Mouse (Mus musculus) cerebellum, adult 2 months (tissue): ENCODE results near the gene Spin1. TPM values are rescaled to one million over a fixed set of nuclear protein-coding genes. Genes with fewer than 3 reads are reported as not detected.

ENCODE experiments used
- DNase-seq, 2 experiments: peaks; one replicate each; pipeline ENCODE4 v3.0.0; 2021
- H3K27ac ChIP-seq: fragments of 200-500 bp; 2 replicates; pipeline ENCODE4 v1.5.1; 2012; ENCODE audit warnings: low read length, control low read depth, inconsistent platforms; ENCODE audit not compliant: insufficient read depth
- H3K27me3 ChIP-seq: fragments of 200-500 bp; 2 replicates; pipeline ENCODE4 v1.6.1; 2012; ENCODE audit warnings: inconsistent platforms, mild to moderate bottlenecking, low read length, moderate library complexity; ENCODE audit not compliant: control insufficient read depth, insufficient read depth
- H3K4me1 ChIP-seq: fragments of 200-500 bp; 2 replicates; pipeline ENCODE4 v1.6.1; 2011; ENCODE audit warnings: low read length; ENCODE audit not compliant: control insufficient read depth, insufficient read depth
- H3K4me3 ChIP-seq: fragments of 200-500 bp; replicated peaks from 2 replicates; pipeline ENCODE3; 2011; ENCODE audit warnings: mild to moderate bottlenecking, low read depth, low read length, control low read depth; ENCODE audit not compliant: insufficient read depth
- CTCF ChIP-seq: fragments of 200-500 bp; IDR thresholded peaks from 2 replicates; pipeline ENCODE4 v1.5.1; 2011; ENCODE audit warnings: low read depth, mild to moderate bottlenecking, control low read depth, low read length, moderate library complexity, borderline replicate concordance; ENCODE audit not compliant: insufficient read depth
- POLR2A ChIP-seq: fragments of 200-500 bp; IDR thresholded peaks from 2 replicates; pipeline ENCODE4 v1.6.1; 2011; ENCODE audit warnings: low read length, control low read depth, borderline replicate concordance; ENCODE audit not compliant: insufficient read depth
- WGBS: fragments of 180-500 bp; shearing (Covaris S2); methylation state at CpG from one replicate; pipeline ENCODE4 v1.1.7; 2018; 5-methylcytosine and 5-hydroxymethylcytosine counted together
- polyA plus RNA-seq: library from polyadenylated mRNA; depleted of rRNA; stranded (reverse); fragments of >200 nt; gene quantifications from 2 replicates; pipeline ENCODE4 v1.2.3, GENCODE M21; 2012

The Spin1 gene
- polyA plus RNA-seq, 1 experiment, result 68.0 TPM

DNA sequence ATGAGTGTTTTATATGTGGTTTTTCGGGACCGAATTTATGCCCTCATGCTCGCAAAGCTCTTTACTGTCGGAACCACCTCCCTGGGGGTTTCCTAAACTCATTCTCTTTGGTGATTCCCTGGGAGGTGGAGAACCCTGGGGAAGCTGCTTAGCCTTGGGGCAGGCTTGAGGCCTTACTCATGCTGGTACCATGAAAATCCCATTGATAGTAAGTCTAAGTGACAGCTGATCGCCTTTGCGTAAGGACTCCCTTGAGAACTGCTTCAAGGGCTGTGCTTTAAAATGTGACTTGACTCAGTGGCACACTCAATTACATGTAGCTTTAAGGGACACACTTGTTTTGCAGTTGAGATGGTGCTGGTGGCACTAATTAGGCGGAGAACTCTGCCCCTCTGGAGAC lies 71.9 kb downstream of the Spin1 start:
- TF ChIP-seq CTCF (no peak), POLR2A (no peak)
- no peaks in the 10 kb centered on the region; the same call in 1 of the 2 replicates for H3K4me1 ChIP-seq
- DNase-seq, result no peak
- H3K27me3 ChIP-seq, result no peaks in the 10 kb centered on the region
- 88% methylated on average over 7 of the region's 7 CpGs for WGBS
- H3K27ac ChIP-seq, result no peak overlapping the region
- H3K4me3 ChIP-seq, result no peak overlapping the region

DNA sequence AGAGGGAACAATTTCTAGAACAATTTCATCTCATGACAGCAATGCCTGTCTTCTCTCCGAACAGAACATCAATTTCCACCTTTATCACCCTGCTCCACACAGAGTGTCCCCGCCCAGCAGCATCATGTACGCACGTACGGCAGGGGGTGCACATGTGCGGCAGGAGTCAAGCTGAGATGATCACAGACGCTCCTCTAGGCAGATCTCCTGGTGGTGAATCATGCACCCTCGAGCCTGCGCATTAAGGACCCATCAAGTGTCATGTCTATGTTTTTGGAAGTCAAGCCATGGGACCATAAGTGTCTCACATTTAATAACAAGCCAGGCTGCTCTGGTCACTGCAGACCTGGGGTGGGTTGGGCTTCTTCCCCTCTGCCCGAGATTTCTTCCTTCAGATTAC lies 78.3 kb downstream of the Spin1 start:
- TF ChIP-seq CTCF, result no peak
- TF ChIP-seq POLR2A, result no peak
- no peak overlapping the region for H3K27ac ChIP-seq
- H3K27me3 ChIP-seq, result no peaks in the 10 kb centered on the region
- H3K4me3 ChIP-seq, result no peak overlapping the region
- no peaks in the 10 kb centered on the region for H3K4me1 ChIP-seq
- 49% methylated on average over 10 of the region's 10 CpGs for WGBS
- DNase-seq, result no peak

- no peak for DNase-seq
- Histone ChIP-seq H3K4me1 (no peaks in the 10 kb centered on the region), H3K4me3 (no peak overlapping the region), H3K27me3 (no peaks in the 10 kb centered on the region), H3K27ac (no peak overlapping the region)
- TF ChIP-seq POLR2A, result no peak
- no peak for TF ChIP-seq CTCF
- WGBS, result 12% methylated on average over 3 of the region's 3 CpGs
Measured at GRCm38 (mm10) chr13:51179362-51179761, 78.7 kb downstream of the Spin1 start.

- H3K27me3 ChIP-seq, result no peaks in the 10 kb centered on the region
- H3K4me3 ChIP-seq, result no peak overlapping the region
- no peak for DNase-seq
- WGBS, result 81% methylated on average over 7 of the region's 7 CpGs
- H3K27ac ChIP-seq, result no peak overlapping the region
- no peak for TF ChIP-seq POLR2A
- no peak for TF ChIP-seq CTCF
- H3K4me1 ChIP-seq, result no peaks in the 10 kb centered on the region
Measured at GRCm38 (mm10) chr13:51182236-51182635, 81.6 kb downstream of the Spin1 start.

DNA sequence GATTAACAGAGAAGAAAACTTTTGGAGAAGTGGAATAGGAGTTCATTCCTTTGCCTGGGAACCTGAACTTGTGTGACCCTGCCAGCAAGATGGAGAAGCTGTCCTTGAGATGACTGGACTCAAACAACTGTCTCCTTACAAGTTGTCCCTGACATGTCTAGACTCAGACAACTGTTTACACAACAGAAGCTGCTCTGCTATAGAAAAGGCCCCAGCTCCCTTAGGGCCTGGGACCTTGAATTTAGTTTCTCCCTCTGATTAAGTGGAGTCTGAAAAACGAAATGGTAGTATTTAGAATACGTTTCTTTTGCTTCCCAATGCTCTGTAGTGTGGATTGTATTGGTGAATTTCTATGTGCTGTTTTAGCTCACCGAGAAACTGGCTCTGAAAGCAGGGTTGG lies 84.2 kb downstream of the Spin1 start:
- Histone ChIP-seq H3K4me3 (no peak overlapping the region), H3K27me3 (no peaks in the 10 kb centered on the region), H3K4me1 (no peaks in the 10 kb centered on the region), H3K27ac (no peak overlapping the region)
- TF ChIP-seq CTCF (no peak), POLR2A (no peak)
- no peak for DNase-seq
- 82% methylated on average over 3 of the region's 3 CpGs for WGBS

- Histone ChIP-seq H3K27ac (no peak overlapping the region), H3K4me1 (no peaks in the 10 kb centered on the region), H3K4me3 (no peak overlapping the region), H3K27me3 (no peaks in the 10 kb centered on the region)
- DNase-seq, result no peak
- WGBS, result 26% methylated on average over 3 of the region's 3 CpGs
- TF ChIP-seq POLR2A, result no peak
- no peak for TF ChIP-seq CTCF
Measured at GRCm38 (mm10) chr13:51190336-51190735, 89.7 kb downstream of the Spin1 start.

GRCm38 (mm10) chr13:51191416-51192140 lies 90.9 kb downstream of the Spin1 start:
- H3K4me1 ChIP-seq, result no peaks in the 10 kb centered on the region
- WGBS, result 93% methylated on average over 6 of the region's 6 CpGs
- TF ChIP-seq POLR2A (no peak), CTCF (no peak)
- H3K27me3 ChIP-seq, result no peaks in the 10 kb centered on the region
- H3K27ac ChIP-seq, result no peak overlapping the region
- no peak overlapping the region for H3K4me3 ChIP-seq
- no peak for DNase-seq

GRCm38 (mm10) chr13:51193893-51194292 lies 93.2 kb downstream of the Spin1 start:
- Histone ChIP-seq H3K27me3 (no peaks in the 10 kb centered on the region), H3K4me1 (no peaks in the 10 kb centered on the region), H3K27ac (no peak overlapping the region), H3K4me3 (no peak overlapping the region)
- no peak for DNase-seq
- 90% methylated on average over 15 of the region's 15 CpGs for WGBS
- TF ChIP-seq POLR2A (no peak), CTCF (no peak)
